Mouse (Mus musculus) thymus, adult 2 months (tissue): ENCODE measurements around the gene Bcorl1.
A peak's percentile ranks its signal among the peaks of the same experiment; 100 is the strongest.

Experiments
- CTCF ChIP-seq: fragments of 200-500 bp; IDR thresholded peaks from 2 replicates; pipeline ENCODE4 v1.5.1; 2012; ENCODE audit warnings: mild to moderate bottlenecking, control low read depth, low read length, moderate library complexity, borderline replicate concordance; ENCODE audit not compliant: control insufficient read depth, poor library complexity, insufficient read depth; ENCODE audit errors: extremely low read depth
- POLR2A ChIP-seq: fragments of 200-500 bp; IDR thresholded peaks from 2 replicates; pipeline ENCODE4 v1.6.1; 2012; ENCODE audit warnings: mild to moderate bottlenecking, low read length, control low read depth, moderate library complexity; ENCODE audit not compliant: control insufficient read depth, poor library complexity, insufficient read depth; ENCODE audit errors: extremely low read depth

GRCm38 (mm10) chrX:48383643-48384042, 42.5 kb downstream of the Bcorl1 start:
- TF ChIP-seq POLR2A (no peak), CTCF (peak; percentile 56; the same call in 1 of the 2 replicates)
